Mouse (Mus musculus) left cerebral cortex, postnatal 36 days (tissue): ENCODE measurements at regions not wholly inside any gene's neighbourhood (a gene's known extent, or its start where the extent isn't known, plus 50 kb on each side); places are given as distances from the start of the nearest gene placed in this dataset.
A peak's percentile ranks its signal among the peaks of the same experiment; 100 is the strongest.

ENCODE experiments used
- DNase-seq, 2 experiments: peaks; one replicate each; pipeline ENCODE4 v3.0.0; 2021 to 2022; ENCODE audit warnings: low spot score in 2 of 2, mixed read lengths in 1 of 2
- intact Hi-C: fragments of 180-260 bp; cut with DNase I; formaldehyde crosslinking; loops from one replicate; pipeline ENCODE4 v1.15.1; 2025

DNA sequence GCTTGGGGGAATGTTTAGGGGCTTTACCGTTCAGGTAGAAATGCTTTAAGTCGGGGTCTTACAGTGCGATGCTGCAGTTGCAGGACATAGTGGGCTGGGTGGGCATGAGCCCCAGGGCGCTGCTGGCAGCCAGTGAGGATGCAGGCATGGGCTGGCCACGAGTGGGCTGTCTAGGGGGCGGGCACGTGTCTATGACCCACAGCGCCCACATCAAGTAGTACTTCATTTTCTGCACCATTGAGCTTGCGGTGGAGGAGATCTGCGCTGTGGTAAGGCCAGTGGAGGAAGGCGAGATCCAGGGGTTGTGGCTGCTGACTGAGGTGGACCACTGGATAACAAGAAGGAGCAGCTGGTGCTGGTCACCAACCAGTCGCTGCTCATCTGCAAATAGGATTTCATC lies 52.4 kb upstream of the Olfr291 start:
- intact Hi-C loops: no loop called here
- DNase-seq: no peak

DNA sequence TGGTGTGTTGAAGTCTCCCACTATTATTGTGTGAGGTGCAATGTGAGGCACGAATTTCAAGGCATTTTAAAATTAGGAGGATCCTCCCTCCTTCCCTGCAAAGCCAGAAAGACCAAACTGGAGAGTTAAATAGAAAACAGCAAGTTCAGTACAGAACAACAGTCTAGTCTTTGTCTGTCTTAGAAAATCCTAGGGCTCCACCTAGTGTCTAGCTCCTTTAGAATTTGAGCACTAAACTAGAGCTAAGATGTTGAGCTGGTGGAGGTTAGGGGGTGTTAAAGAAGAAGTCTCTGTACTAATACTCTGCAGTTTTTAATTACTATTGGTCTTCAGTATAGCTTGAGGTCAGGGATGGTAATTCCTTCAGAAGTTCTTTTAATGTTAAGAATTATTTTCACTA lies 58.7 kb upstream of the Olfr291 start:
- no peak for DNase-seq
- intact Hi-C loops: no loop called here

DNA sequence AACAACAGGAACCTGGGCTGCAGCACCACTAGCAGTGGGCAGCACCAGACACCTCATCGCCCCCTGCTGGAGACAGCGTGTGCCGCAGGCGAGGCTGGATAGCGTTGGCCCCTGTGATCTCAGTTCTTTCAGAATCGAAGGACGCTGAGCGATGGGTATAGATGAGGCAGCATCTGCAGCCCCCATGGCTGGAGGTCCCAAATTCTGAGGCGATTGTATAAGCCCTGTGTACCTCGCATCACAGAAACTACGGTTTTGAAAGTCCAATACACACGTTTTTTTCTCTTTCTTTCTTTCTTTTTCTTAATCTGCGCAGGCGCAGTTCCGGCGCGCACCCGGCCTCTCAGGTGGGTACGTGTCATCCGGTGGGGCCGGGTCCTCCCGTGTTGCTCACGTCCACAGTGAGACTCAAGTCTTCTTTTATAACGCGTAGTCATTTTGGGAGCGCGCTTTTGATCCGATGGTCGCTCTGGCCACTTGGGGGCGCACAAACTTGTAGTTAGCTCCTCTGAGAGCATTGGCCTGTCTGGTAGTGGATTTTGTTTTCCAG lies 74.0 kb upstream of the Olfr291 start:
- intact Hi-C loops: loop anchor here (5.0 kb wide), 1 partner anchor 187 kb away; no protein-coding TSS in a partner anchor
- peak; percentile 81 to 82 for DNase-seq

DNA sequence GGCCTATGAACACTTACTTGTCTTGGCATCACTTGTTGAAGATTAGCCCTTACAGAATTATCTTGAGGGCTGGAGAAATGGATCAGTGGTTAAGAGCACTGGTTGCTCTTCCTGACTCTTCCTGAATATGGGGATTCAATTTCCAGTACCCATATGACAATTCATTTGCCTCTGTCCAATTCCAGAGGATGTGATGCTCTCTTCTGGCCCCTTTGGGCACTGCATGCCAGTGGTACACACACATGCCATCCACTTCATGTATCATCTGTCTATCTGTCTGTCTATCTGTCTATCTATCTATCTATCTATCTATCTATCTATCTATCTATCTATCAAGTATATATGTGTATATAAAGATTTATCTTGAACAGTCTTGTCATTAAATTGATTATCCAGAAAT lies 75.7 kb upstream of the Olfr291 start:
- no peak for DNase-seq
- intact Hi-C loops: loop anchor here (5.0 kb wide), 1 partner anchor 185 kb away; no protein-coding TSS in a partner anchor

- intact Hi-C loops: no loop called here
- DNase-seq: no peak
Measured at GRCm38 (mm10) chr7:84756261-84756660, 66.5 kb upstream of the Zfand6 start.

- no peak for DNase-seq
- intact Hi-C loops: no loop called here
Measured at GRCm38 (mm10) chr7:84753361-84753760, 63.6 kb upstream of the Zfand6 start.

GRCm38 (mm10) chr7:84749434-84750301 lies 59.9 kb upstream of the Zfand6 start:
- intact Hi-C loops: no loop called here
- peak; percentile 45 to 52 for DNase-seq

GRCm38 (mm10) chr7:84747847-84748246 lies 58.1 kb upstream of the Zfand6 start:
- DNase-seq: no peak
- intact Hi-C loops: no loop called here

GRCm38 (mm10) chr7:84744321-84745070 lies 54.7 kb upstream of the Zfand6 start:
- no peak for DNase-seq
- intact Hi-C loops: loop anchor here (5.0 kb wide), 1 partner anchor 152 kb away; no protein-coding TSS in a partner anchor

DNA sequence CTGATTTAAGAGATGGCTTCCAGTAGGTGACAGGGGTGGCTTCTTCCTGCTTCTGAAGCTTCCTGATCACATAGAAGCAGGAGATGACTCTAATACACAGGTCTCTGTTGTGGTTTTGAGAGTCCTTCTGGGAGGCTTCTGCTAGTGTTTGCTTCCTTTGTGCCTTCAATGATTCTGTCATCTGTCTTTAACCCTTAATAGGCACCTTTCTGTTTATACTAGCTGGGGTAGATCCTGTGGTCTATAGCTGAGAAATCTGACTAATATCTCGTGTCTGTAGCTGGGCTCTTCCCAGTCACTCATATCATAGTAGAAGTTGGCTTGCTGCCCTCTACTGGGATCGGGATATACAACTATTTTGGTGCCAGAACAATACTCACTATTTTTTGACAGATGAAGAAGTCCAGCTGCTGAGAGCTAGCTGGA lies 50.2 kb upstream of the Zfand6 start:
- DNase-seq: no peak
- intact Hi-C loops: loop anchor here (5.0 kb wide), 1 partner anchor 148 kb away; no protein-coding TSS in a partner anchor
